Mouse (Mus musculus): Measurements from ENCODE around the gene Ccdc87. TPM values are rescaled to one million over a fixed set of nuclear protein-coding genes. Genes with fewer than 3 reads are reported as not detected.
"Not testable (repeated sequence)": the region's sequence is repeated elsewhere in the genome, so short reads cannot be mapped to it uniquely, and the experiment has no call there.

The Ccdc87 gene
- polyA plus RNA-seq, 1 experiment from 2014 or later, result 0.49 TPM

DNA sequence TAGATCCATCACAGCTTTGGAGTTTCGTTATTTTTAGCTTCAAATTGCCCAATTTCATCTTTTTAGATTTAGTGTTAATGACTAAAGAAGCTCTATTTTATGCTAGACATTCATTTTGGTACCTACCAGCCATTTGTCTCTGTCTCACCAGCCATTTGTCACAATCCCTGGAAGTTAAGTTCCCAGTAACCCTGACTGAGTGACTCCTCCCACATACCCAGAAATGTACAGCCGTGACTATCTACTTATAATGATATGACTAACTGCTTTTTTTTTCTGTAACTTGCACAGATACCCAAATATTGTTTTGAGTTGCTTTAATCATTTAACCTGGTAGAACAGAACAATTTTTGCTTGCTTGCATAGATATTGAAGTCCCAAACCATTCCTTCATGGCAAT is 6.7 kb downstream of the Ccdc87 start:
- Histone ChIP-seq H3K27ac (no peak overlapping the region), H3K27me3 (peaks cover 32% of the 10 kb centered on the region), H3K4me1 (replicated peaks) (no peaks in the 10 kb centered on the region), H3K4me2 (no peak overlapping the region), H3K9ac (no peak overlapping the region), H3K9me3 (no peaks in the 10 kb centered on the region), H3K36me3 (no peaks in the 10 kb centered on the region), H3K4me3 (no peak overlapping the region)
- 91% methylated on average over 2 of the region's 2 CpGs for WGBS
- no peak for ATAC-seq (ENCODE audit: low FRiP score)

DNA sequence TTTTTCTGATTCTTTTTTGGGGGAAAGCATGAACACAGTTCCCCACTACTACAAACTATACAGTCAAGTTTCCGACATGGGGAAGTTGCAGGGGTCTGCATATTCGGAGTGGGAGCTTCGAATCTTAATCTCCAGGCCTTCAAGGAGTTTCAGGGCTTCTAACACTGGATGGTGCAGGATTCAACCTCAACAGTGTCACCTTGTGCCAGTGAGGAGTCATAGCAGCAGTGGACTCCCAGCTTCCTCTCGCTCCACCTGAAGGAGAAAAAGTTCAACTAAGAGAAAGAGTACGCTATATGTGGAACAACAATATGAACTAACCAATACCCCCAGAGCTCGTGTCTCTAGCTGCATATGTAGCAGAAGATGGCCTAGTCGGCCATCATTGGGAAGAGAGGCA is 8.3 kb downstream of the Ccdc87 start:
- WGBS, result 43% methylated on average over 7 of the region's 7 CpGs
- Histone ChIP-seq H3K9ac (no peak overlapping the region), H3K4me1 (replicated peaks) (no peaks in the 10 kb centered on the region), H3K36me3 (no peaks in the 10 kb centered on the region), H3K9me3 (no peaks in the 10 kb centered on the region), H3K4me2 (no peak overlapping the region), H3K4me3 (no peak overlapping the region), H3K27ac (no peak overlapping the region), H3K27me3 (peaks cover 16% of the 10 kb centered on the region)
- no peak for ATAC-seq (ENCODE audit: low FRiP score)

DNA sequence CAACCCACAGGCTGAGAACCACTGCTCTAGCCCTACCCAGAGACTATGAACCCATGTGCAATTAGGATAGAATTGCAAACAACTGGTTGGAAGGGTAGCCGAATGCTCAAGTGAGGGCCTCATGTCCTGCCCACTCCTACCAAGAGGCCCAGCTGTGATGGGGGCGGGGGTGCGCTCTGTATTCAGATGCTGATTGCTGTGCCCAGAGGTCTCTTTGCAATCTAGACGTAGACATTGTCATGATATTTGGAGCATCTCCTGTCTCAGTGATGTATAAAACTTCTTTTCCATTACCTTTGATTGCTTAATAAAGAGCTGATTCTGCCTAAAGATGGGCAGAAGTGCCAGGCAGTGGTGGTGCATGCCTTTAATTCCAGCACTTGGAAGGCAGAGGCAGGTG is 10.6 kb downstream of the Ccdc87 start:
- Histone ChIP-seq H3K27ac (no peak overlapping the region), H3K9me3 (no peaks in the 10 kb centered on the region), H3K4me2 (no peak overlapping the region), H3K27me3 (0 out of 2 replicates have a peak, but pooled peaks cover 10% of the 10 kb centered on the region), H3K36me3 (no peaks in the 10 kb centered on the region), H3K9ac (no peak overlapping the region), H3K4me3 (no peak overlapping the region), H3K4me1 (replicated peaks) (peaks cover 3% of the 10 kb centered on the region; the same call in 1 of the 2 replicates)
- no peak for ATAC-seq (ENCODE audit: low FRiP score)
- WGBS, result 58% methylated on average over 4 of the region's 4 CpGs

DNA sequence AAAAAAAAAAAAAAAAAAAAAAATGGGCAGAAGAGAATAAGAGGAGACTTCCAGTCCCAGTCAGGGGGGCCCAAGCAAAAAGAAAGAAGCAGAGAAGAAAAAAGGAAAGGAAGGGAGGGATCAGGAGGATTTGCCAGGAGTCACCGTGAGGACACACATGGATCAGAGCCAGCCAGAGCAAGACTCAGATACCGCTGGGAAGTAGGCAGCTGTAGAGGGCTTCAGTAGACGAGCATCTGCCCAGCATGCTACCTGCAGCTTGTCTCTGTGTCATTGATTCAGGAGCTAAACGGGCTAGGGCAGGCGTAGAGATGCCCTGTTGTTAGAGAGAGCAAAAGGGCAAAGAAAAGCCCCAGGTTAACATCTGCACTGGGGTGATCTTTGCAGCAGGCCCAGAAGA is 11.1 kb downstream of the Ccdc87 start:
- no peaks in the 10 kb centered on the region for H3K9me3 ChIP-seq
- H3K9ac ChIP-seq, result no peak overlapping the region
- H3K4me2 ChIP-seq, result no peak overlapping the region
- no peak for ATAC-seq (ENCODE audit: low FRiP score)
- 44% methylated on average over 5 of the region's 5 CpGs for WGBS
- H3K36me3 ChIP-seq, result no peaks in the 10 kb centered on the region
- H3K27me3 ChIP-seq, result 0 out of 2 replicates have a peak, but pooled peaks cover 10% of the 10 kb centered on the region
- peaks cover 4% of the 10 kb centered on the region for H3K4me1 ChIP-seq (replicated peaks)
- H3K4me3 ChIP-seq, result no peak overlapping the region
- no peak overlapping the region for H3K27ac ChIP-seq

DNA sequence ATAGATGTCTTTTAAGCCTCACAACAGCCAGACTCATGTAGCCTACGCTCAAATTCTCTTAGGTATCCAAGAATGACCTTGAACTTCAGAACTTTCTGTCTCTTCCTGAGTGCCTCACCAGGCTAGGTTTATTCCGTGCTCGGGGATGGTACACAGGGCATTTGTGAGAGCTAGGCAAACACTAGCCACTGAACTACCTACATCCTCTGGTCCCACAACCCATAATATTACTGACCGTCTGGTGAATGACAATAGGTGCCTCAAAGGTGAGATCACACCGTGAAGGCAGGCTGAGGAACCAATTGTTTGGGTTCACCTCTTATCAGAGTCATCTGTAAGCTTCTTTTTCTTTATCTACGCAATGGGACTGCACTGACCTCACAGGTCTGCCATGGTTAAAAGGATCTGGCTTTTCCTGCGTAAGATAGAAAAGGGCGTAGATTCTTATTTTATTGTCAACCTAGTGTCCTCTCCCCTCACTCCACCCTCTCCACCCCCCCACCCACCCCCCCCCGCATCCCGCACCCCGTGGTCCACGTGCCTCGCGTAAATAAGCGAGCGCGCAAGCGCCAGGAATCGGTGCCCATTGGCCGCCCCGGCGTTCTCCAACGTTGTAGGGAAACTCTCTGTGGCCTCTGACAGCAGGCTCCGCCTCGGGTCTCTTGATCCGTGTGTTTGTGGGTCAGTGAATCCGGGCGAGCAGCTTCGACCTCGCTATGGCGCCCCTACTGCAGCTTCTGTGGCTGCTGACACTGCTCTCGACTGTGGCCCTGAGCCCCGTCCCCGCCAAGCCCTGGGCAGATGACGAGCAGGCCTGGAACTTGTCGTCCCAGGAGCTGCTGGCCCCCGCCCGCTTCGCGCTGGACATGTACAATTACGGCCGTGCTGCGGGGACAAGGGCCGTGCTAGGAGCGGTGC is 15.6 kb downstream of the Ccdc87 start, which contains the start of gene Ctsf:
Gene Ctsf (plus strand): TSS at position 579 of the 918 bp plus-strand sequence.
- peaks cover 14% of the 10 kb centered on the region for H3K4me1 ChIP-seq (replicated peaks)
- no peaks in the 10 kb centered on the region for H3K9me3 ChIP-seq
- peak within 1 kb of the TSS; percentile 87 for H3K9ac ChIP-seq
- H3K27ac ChIP-seq, result peak within 1 kb of the TSS; percentile 65
- 0 out of 2 replicates have a peak, but pooled peaks cover 3% of the 10 kb centered on the region for H3K27me3 ChIP-seq
- peaks cover 17% of the 10 kb centered on the region for H3K36me3 ChIP-seq
- H3K4me3 ChIP-seq, result peak within 1 kb of the TSS; percentile 61
- ATAC-seq (ENCODE audit: low FRiP score), result peak; percentile 92
- peak within 1 kb of the TSS; percentile 96 for H3K4me2 ChIP-seq
- WGBS, result 4% methylated on average over 45 of the region's 45 CpGs

DNA sequence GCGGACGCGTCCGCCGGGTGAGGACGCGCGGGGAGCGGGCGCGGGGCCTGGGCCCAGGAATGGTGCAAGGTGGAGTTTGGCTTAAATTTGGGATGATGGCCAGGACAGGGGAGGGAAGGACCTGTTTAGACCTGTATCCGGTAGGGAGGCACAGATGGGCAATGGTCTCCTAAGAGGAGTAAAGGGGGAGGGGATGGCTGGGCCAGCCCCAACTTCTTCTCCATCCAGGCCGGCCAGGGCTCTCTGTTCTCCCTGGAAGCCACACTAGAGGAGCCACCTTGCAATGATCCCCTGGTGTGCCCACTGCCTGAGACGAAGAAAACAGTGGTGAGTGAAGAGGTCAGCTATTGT is 16.3 kb downstream of the Ccdc87 start:
- peak; percentile 73; the same call in 1 of the 2 replicates for ATAC-seq (ENCODE audit: low FRiP score)
- peaks cover 14% of the 10 kb centered on the region for H3K4me1 ChIP-seq (replicated peaks)
- WGBS, result under 1% methylated on average over 14 of the region's 14 CpGs
- H3K36me3 ChIP-seq, result peaks cover 23% of the 10 kb centered on the region
- no peaks in the 10 kb centered on the region for H3K9me3 ChIP-seq
- H3K27me3 ChIP-seq, result 0 out of 2 replicates have a peak, but pooled peaks cover under 1% of the 10 kb centered on the region
- H3K4me3 ChIP-seq, result peak overlapping the region; percentile 61
- H3K4me2 ChIP-seq, result peak overlapping the region; percentile 96
- H3K9ac ChIP-seq, result peak overlapping the region; percentile 87
- H3K27ac ChIP-seq, result peak overlapping the region; percentile 65

DNA sequence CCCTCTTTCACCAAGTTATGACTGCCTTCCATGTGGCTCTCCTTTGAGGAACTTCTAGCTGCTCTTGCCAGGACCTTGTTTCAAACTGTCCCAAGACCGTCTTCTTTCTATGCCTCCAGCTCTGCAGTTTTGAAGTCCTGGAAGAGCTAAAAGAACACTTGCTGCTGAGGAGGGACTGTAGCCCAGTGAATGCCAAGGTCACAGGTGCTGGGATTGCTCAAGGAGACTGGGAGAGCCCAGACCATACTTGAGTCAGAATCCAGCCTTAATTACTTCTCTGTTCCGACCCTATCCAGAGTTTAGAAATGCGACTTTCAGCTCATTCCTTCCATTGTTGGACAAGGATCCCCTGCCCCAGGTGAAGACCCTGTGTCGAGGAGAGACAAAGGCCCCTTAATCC is 16.8 kb downstream of the Ccdc87 start:
- 73% methylated on average over 4 of the region's 4 CpGs for WGBS
- Histone ChIP-seq H3K9me3 (no peaks in the 10 kb centered on the region), H3K36me3 (peaks cover 28% of the 10 kb centered on the region), H3K9ac (peak overlapping the region; percentile 87), H3K4me2 (peak overlapping the region; percentile 96), H3K27ac (no peak overlapping the region), H3K4me3 (peak overlapping the region; percentile 61), H3K4me1 (replicated peaks) (peaks cover 14% of the 10 kb centered on the region), H3K27me3 (no peaks in the 10 kb centered on the region)
- ATAC-seq (ENCODE audit: low FRiP score), result no peak

DNA sequence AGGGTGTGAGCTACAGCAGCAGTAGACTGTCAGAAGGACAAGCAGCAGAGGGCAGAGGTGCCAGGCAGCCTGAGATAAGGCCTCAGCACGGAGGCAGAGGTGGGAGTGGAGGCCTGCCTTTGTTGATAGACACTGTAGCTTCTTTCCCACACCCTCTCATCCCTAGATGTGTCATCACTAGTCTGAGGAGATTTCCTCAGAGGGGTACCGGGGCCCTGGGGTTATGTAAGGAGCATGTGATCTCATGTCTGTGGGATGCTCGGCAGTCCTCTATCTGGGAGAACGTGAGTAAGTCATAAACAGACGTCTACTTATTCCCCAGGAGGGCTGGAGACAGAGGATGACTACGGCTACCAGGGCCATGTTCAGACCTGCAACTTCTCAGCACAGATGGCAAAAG is 19.9 kb downstream of the Ccdc87 start:
- no peaks in the 10 kb centered on the region for H3K9me3 ChIP-seq
- peaks cover 14% of the 10 kb centered on the region for H3K4me1 ChIP-seq (replicated peaks)
- no peak overlapping the region for H3K4me3 ChIP-seq
- 85% methylated on average over 6 of the region's 6 CpGs for WGBS
- no peak overlapping the region for H3K27ac ChIP-seq
- peak overlapping the region; percentile 5; the same call in 1 of the 2 replicates for H3K9ac ChIP-seq
- no peaks in the 10 kb centered on the region for H3K27me3 ChIP-seq
- peaks cover 37% of the 10 kb centered on the region for H3K36me3 ChIP-seq
- no peak overlapping the region for H3K4me2 ChIP-seq
- no peak for ATAC-seq (ENCODE audit: low FRiP score)

DNA sequence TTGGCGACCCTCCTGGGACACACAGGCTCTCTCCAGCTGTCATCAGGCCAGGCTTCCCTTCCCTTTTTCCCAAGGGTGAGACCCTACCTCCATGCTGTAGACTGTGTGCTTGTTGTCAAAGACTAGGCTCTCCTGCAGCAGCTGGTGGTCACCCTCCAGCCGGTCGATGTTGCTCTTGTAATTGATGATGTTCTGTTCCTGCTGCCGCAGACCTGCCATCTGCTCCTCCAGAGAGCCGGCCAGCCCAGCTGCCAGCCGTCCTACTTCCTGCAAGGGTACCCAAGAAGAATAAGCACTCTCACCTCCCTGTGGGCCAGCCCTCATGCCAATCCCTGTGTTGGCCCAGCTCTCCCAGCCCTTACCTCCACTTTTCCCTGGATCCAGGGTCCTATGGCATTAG is 23.9 kb downstream of the Ccdc87 start:
- Histone ChIP-seq H3K27me3 (peaks cover 11% of the 10 kb centered on the region; the same call in 1 of the 2 replicates), H3K36me3 (peaks cover 37% of the 10 kb centered on the region), H3K9me3 (no peaks in the 10 kb centered on the region), H3K9ac (no peak overlapping the region), H3K4me2 (no peak overlapping the region), H3K27ac (0 out of 2 replicates have a peak overlapping the region, but pooled peaks have one; percentile 3), H3K4me3 (no peak overlapping the region), H3K4me1 (replicated peaks) (no peaks in the 10 kb centered on the region; the same call in 1 of the 2 replicates)
- ATAC-seq (ENCODE audit: low FRiP score), result no peak
- 57% methylated on average over 6 of the region's 6 CpGs for WGBS

DNA sequence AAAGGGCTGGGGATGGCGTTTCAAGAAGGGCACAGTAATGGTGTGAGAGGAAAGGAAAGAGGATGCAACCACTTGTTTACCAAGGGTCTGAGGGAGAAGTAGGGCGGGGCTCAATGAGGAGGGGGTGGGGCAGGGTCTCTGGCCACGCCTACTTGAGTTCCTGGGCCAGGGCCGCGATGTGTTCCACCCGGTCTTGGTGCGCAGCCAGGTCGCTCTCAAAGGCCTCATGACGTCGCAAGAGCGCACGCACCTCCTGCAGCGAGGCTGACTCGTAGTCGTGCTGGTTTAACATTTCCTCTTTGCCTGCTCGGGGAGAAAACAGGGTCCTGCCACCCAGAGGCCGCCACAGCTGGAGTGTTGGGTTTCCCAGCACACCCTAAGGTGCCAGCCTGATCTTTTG is 26.0 kb downstream of the Ccdc87 start:
- Histone ChIP-seq H3K4me3 (no peak overlapping the region), H3K9ac (no peak overlapping the region), H3K27ac (no peak overlapping the region), H3K4me2 (0 out of 2 replicates have a peak overlapping the region, but pooled peaks have one; percentile 26), H3K9me3 (no peaks in the 10 kb centered on the region), H3K27me3 (peaks cover 11% of the 10 kb centered on the region; the same call in 1 of the 2 replicates), H3K4me1 (replicated peaks) (no peaks in the 10 kb centered on the region; the same call in 1 of the 2 replicates), H3K36me3 (peaks cover 17% of the 10 kb centered on the region)
- no peak for ATAC-seq (ENCODE audit: low FRiP score)
- WGBS, result 9% methylated on average over 16 of the region's 17 CpGs

DNA sequence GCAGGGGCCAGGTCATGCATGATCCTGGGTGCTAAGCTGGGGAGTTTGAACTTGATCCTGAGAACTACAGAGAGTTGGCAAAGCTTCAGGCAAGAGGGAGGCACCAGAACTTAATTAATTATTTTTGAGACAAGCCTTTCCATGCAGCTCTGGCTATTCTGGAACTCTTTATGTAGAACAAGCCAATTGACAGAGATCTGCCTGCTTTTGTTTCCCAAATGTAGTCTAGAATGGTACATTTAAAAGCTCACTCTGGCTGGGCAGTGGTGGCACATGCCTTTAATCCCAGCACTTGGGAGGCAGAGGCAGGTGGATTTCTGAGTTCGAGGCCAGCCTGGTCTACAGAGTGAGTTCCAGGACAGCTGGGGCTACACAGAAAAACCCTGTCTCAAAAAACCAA is 35.4 kb downstream of the Ccdc87 start:
- Histone ChIP-seq H3K4me1 (replicated peaks) (peaks cover 15% of the 10 kb centered on the region), H3K27me3 (0 out of 2 replicates have a peak, but pooled peaks cover 12% of the 10 kb centered on the region)
- not testable (repeated sequence) for H3K4me2 ChIP-seq; H3K36me3 ChIP-seq; H3K9me3 ChIP-seq; ATAC-seq (ENCODE audit: low FRiP score); H3K27ac ChIP-seq; H3K4me3 ChIP-seq; H3K9ac ChIP-seq
- 89% methylated on average over 1 of the region's 1 CpGs for WGBS

DNA sequence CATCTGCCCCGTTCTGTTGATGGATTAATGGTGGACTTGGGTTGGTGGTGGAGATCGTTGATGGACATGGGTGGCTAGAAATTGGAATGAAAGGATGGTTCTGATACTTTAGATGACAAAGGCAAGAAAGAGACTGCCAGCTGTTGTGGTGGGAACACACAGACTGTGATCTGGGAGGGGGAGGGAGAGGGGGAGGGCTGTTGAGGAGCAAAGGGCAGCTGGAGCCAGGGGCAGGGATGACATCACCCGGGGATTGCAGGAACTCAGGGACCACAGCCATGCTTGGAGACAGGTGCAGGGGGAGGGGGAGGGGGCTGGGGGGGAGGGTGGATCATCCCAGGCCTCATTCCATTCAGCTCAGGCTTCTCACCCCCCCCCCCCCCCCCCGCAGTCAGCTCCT is 37.1 kb downstream of the Ccdc87 start:
- 0 out of 2 replicates have a peak, but pooled peaks cover 12% of the 10 kb centered on the region for H3K27me3 ChIP-seq
- H3K27ac ChIP-seq, result no peak overlapping the region
- no peak overlapping the region for H3K4me3 ChIP-seq
- no peaks in the 10 kb centered on the region for H3K36me3 ChIP-seq
- H3K4me2 ChIP-seq, result no peak overlapping the region
- WGBS, result 69% methylated on average over 3 of the region's 4 CpGs
- H3K4me1 ChIP-seq (replicated peaks), result peaks cover 23% of the 10 kb centered on the region
- H3K9me3 ChIP-seq, result no peaks in the 10 kb centered on the region
- H3K9ac ChIP-seq, result no peak overlapping the region
- ATAC-seq (ENCODE audit: low FRiP score), result no peak

All from hindbrain, embryonic 13.5 days (tissue).